Mouse (Mus musculus) hindbrain, embryonic 13.5 days (tissue): ENCODE results near the gene Enpp5. TPM values are rescaled to one million over a fixed set of nuclear protein-coding genes. Genes with fewer than 3 reads are reported as not detected.
A peak's percentile ranks its signal among the peaks of the same experiment; 100 is the strongest.

ENCODE experiments used
- ATAC-seq: fragments of 200-750 bp; cut with Nextera tagmentation; 2 replicates; pipeline ENCODE4 v1.8.0; 2017; ENCODE audit warnings: moderate TSS enrichment; ENCODE audit not compliant: low FRiP score
- H3K27ac ChIP-seq: fragments of 300-500 bp; sonication (generic); 2 replicates; pipeline ENCODE4 v1.5.1; 2015; ENCODE audit warnings: inconsistent platforms, mild to moderate bottlenecking, moderate library complexity
- H3K27me3 ChIP-seq: fragments of 300-500 bp; sonication (generic); 2 replicates; pipeline ENCODE4 v1.6.1; 2015; ENCODE audit warnings: mild to moderate bottlenecking, inconsistent platforms
- H3K36me3 ChIP-seq: fragments of 300-500 bp; sonication (generic); 2 replicates; pipeline ENCODE4 v1.6.1; 2015; ENCODE audit warnings: mild to moderate bottlenecking, inconsistent platforms
- H3K4me1 ChIP-seq: fragments of 300-500 bp; sonication (generic); replicated peaks from 2 replicates; pipeline ENCODE4 v1.6.1; 2015; ENCODE audit warnings: inconsistent platforms
- H3K4me2 ChIP-seq: fragments of 300-500 bp; sonication (generic); 2 replicates; pipeline ENCODE4 v1.6.1; 2015; ENCODE audit warnings: inconsistent platforms, mild to moderate bottlenecking, moderate library complexity
- H3K4me3 ChIP-seq: fragments of 300-500 bp; sonication (generic); 2 replicates; pipeline ENCODE4 v1.5.1; 2015; ENCODE audit warnings: mild to moderate bottlenecking, inconsistent platforms
- H3K9ac ChIP-seq: fragments of 300-500 bp; sonication (generic); 2 replicates; pipeline ENCODE4 v1.6.1; 2015; ENCODE audit warnings: mild to moderate bottlenecking, inconsistent platforms
- H3K9me3 ChIP-seq: fragments of 300-500 bp; sonication (generic); 2 replicates; pipeline ENCODE4 v1.6.1; 2016; ENCODE audit warnings: inconsistent platforms
- WGBS: fragments of 180-500 bp; shearing (Covaris S2); methylation state at CpG from one replicate; pipeline ENCODE4 v1.1.7; 2015; 5-methylcytosine and 5-hydroxymethylcytosine counted together
- polyA plus RNA-seq: library from polyadenylated mRNA; unstranded; fragments of >200 nt; fragmentation: Nextera tagmentation; extraction: Ambion mirVana; gene quantifications from 2 replicates; pipeline ENCODE4 v1.2.1, GENCODE M21; 2015

The Enpp5 gene
- polyA plus RNA-seq, 1 experiment from 2014 or later = 79.3 TPM

GRCm38 (mm10) chr17:44101961-44102360 is 23.3 kb downstream of the Enpp5 start:
- Histone ChIP-seq H3K36me3 (peaks cover 5% of the 10 kb centered on the region; the same call in 1 of the 2 replicates), H3K27me3 (no peaks in the 10 kb centered on the region; the same call in 1 of the 2 replicates), H3K9ac (no peak overlapping the region), H3K4me3 (no peak overlapping the region), H3K4me1 (peaks cover 8% of the 10 kb centered on the region), H3K9me3 (no peaks in the 10 kb centered on the region), H3K4me2 (no peak overlapping the region), H3K27ac (no peak overlapping the region)
- 93% methylated on average over 10 of the region's 10 CpGs for WGBS
- no peak for ATAC-seq

GRCm38 (mm10) chr17:44105287-44106138 is 26.9 kb downstream of the Enpp5 start, which contains the start of gene Enpp4:
Gene Enpp4, minus strand, starts transcription at chr17:44105809.
- H3K4me3 ChIP-seq = peak within 1 kb of the TSS; percentile 75
- H3K36me3 ChIP-seq = no peaks in the 10 kb centered on the region
- peak; percentile 99 for ATAC-seq
- H3K4me2 ChIP-seq = peak within 1 kb of the TSS; percentile 91
- under 1% methylated on average over 70 of the region's 76 CpGs for WGBS
- peak within 1 kb of the TSS; percentile 83 for H3K9ac ChIP-seq
- H3K27ac ChIP-seq = peak within 1 kb of the TSS; percentile 66
- no peaks in the 10 kb centered on the region; the same call in 1 of the 2 replicates for H3K27me3 ChIP-seq
- peaks cover 8% of the 10 kb centered on the region for H3K4me1 ChIP-seq
- H3K9me3 ChIP-seq = no peaks in the 10 kb centered on the region

GRCm38 (mm10) chr17:44108331-44108730 is 29.7 kb downstream of the Enpp5 start:
- no peaks in the 10 kb centered on the region for H3K36me3 ChIP-seq
- H3K9ac ChIP-seq = no peak overlapping the region
- H3K4me3 ChIP-seq = no peak overlapping the region
- 75% methylated on average over 3 of the region's 3 CpGs for WGBS
- peaks cover 8% of the 10 kb centered on the region for H3K4me1 ChIP-seq
- H3K9me3 ChIP-seq = no peaks in the 10 kb centered on the region
- no peak overlapping the region for H3K27ac ChIP-seq
- H3K4me2 ChIP-seq = no peak overlapping the region
- H3K27me3 ChIP-seq = no peaks in the 10 kb centered on the region; the same call in 1 of the 2 replicates
- ATAC-seq = no peak

- Histone ChIP-seq H3K4me3 (no peak overlapping the region), H3K36me3 (no peaks in the 10 kb centered on the region), H3K9ac (no peak overlapping the region), H3K9me3 (no peaks in the 10 kb centered on the region), H3K4me1 (no peaks in the 10 kb centered on the region), H3K4me2 (no peak overlapping the region), H3K27ac (no peak overlapping the region), H3K27me3 (no peaks in the 10 kb centered on the region)
- WGBS = 80% methylated on average over 2 of the region's 2 CpGs
- no peak for ATAC-seq
These were observed 38.0 kb downstream of the Enpp5 start for GRCm38 (mm10) chr17:44116584-44116983.

- Histone ChIP-seq H3K4me3 (no peak overlapping the region), H3K4me2 (no peak overlapping the region), H3K9ac (no peak overlapping the region), H3K9me3 (no peaks in the 10 kb centered on the region), H3K27ac (no peak overlapping the region), H3K4me1 (no peaks in the 10 kb centered on the region), H3K27me3 (no peaks in the 10 kb centered on the region), H3K36me3 (no peaks in the 10 kb centered on the region)
- WGBS = 81% methylated on average over 2 of the region's 2 CpGs
- no peak for ATAC-seq
These were observed 39.1 kb downstream of the Enpp5 start for GRCm38 (mm10) chr17:44117721-44118120.

GRCm38 (mm10) chr17:44118231-44118630 is 39.6 kb downstream of the Enpp5 start:
- WGBS = 83% methylated on average over 4 of the region's 4 CpGs
- Histone ChIP-seq H3K4me3 (no peak overlapping the region), H3K27ac (no peak overlapping the region), H3K36me3 (no peaks in the 10 kb centered on the region), H3K4me1 (no peaks in the 10 kb centered on the region), H3K9ac (no peak overlapping the region), H3K27me3 (no peaks in the 10 kb centered on the region), H3K9me3 (no peaks in the 10 kb centered on the region), H3K4me2 (no peak overlapping the region)
- ATAC-seq = no peak

- Histone ChIP-seq H3K36me3 (no peaks in the 10 kb centered on the region), H3K27ac (no peak overlapping the region), H3K4me2 (no peak overlapping the region), H3K27me3 (no peaks in the 10 kb centered on the region), H3K4me3 (no peak overlapping the region), H3K9ac (no peak overlapping the region), H3K9me3 (no peaks in the 10 kb centered on the region), H3K4me1 (no peaks in the 10 kb centered on the region)
- 79% methylated on average over 12 of the region's 12 CpGs for WGBS
- no peak for ATAC-seq
These were observed 42.9 kb downstream of the Enpp5 start for GRCm38 (mm10) chr17:44121366-44122100.

GRCm38 (mm10) chr17:44129092-44129750 is 50.6 kb downstream of the Enpp5 start:
- Histone ChIP-seq H3K27me3 (peaks cover 3% of the 10 kb centered on the region; the same call in 1 of the 2 replicates), H3K27ac (no peak overlapping the region), H3K4me2 (no peak overlapping the region), H3K36me3 (no peaks in the 10 kb centered on the region), H3K9me3 (0 out of 2 replicates have a peak, but pooled peaks cover 4% of the 10 kb centered on the region), H3K9ac (no peak overlapping the region), H3K4me3 (no peak overlapping the region), H3K4me1 (no peaks in the 10 kb centered on the region)
- 91% methylated on average over 13 of the region's 13 CpGs for WGBS
- ATAC-seq = no peak

GRCm38 (mm10) chr17:44130429-44130828 is 51.8 kb downstream of the Enpp5 start:
- Histone ChIP-seq H3K36me3 (no peaks in the 10 kb centered on the region), H3K27me3 (peaks cover 3% of the 10 kb centered on the region; the same call in 1 of the 2 replicates), H3K9me3 (0 out of 2 replicates have a peak, but pooled peaks cover 4% of the 10 kb centered on the region), H3K4me3 (no peak overlapping the region), H3K9ac (no peak overlapping the region), H3K4me1 (no peaks in the 10 kb centered on the region), H3K4me2 (no peak overlapping the region), H3K27ac (no peak overlapping the region)
- no peak for ATAC-seq
- WGBS = 12% methylated on average over 7 of the region's 7 CpGs

GRCm38 (mm10) chr17:44134106-44134505 is 55.5 kb downstream of the Enpp5 start:
- no peaks in the 10 kb centered on the region for H3K36me3 ChIP-seq
- no peak overlapping the region for H3K27ac ChIP-seq
- no peaks in the 10 kb centered on the region for H3K4me1 ChIP-seq
- peaks cover 3% of the 10 kb centered on the region; the same call in 1 of the 2 replicates for H3K27me3 ChIP-seq
- H3K9me3 ChIP-seq = no peaks in the 10 kb centered on the region
- no peak overlapping the region for H3K4me3 ChIP-seq
- H3K9ac ChIP-seq = no peak overlapping the region
- 74% methylated on average over 6 of the region's 6 CpGs for WGBS
- ATAC-seq = no peak
- H3K4me2 ChIP-seq = no peak overlapping the region

- WGBS = 50% methylated on average over 9 of the region's 9 CpGs
- Histone ChIP-seq H3K9ac (no peak overlapping the region), H3K27ac (no peak overlapping the region), H3K36me3 (no peaks in the 10 kb centered on the region), H3K4me1 (no peaks in the 10 kb centered on the region), H3K27me3 (peaks cover 3% of the 10 kb centered on the region; the same call in 1 of the 2 replicates), H3K9me3 (no peaks in the 10 kb centered on the region), H3K4me3 (no peak overlapping the region), H3K4me2 (no peak overlapping the region)
- ATAC-seq = no peak
These were observed 55.9 kb downstream of the Enpp5 start for GRCm38 (mm10) chr17:44134545-44134944.

- H3K9me3 ChIP-seq = no peaks in the 10 kb centered on the region
- WGBS = 83% methylated on average over 8 of the region's 8 CpGs
- H3K4me3 ChIP-seq = no peak overlapping the region
- no peak for ATAC-seq
- no peaks in the 10 kb centered on the region for H3K36me3 ChIP-seq
- no peak overlapping the region for H3K27ac ChIP-seq
- no peak overlapping the region for H3K4me2 ChIP-seq
- H3K9ac ChIP-seq = no peak overlapping the region
- H3K27me3 ChIP-seq = peaks cover 3% of the 10 kb centered on the region; the same call in 1 of the 2 replicates
- no peaks in the 10 kb centered on the region for H3K4me1 ChIP-seq
These were observed 57.4 kb downstream of the Enpp5 start for GRCm38 (mm10) chr17:44136018-44136417.
